Mouse (Mus musculus): ENCODE measurements at regions not wholly inside any gene's neighbourhood (a gene's known extent, or its start where the extent isn't known, plus 50 kb on each side); places are given as distances from the start of the nearest gene placed in this dataset.

DNA sequence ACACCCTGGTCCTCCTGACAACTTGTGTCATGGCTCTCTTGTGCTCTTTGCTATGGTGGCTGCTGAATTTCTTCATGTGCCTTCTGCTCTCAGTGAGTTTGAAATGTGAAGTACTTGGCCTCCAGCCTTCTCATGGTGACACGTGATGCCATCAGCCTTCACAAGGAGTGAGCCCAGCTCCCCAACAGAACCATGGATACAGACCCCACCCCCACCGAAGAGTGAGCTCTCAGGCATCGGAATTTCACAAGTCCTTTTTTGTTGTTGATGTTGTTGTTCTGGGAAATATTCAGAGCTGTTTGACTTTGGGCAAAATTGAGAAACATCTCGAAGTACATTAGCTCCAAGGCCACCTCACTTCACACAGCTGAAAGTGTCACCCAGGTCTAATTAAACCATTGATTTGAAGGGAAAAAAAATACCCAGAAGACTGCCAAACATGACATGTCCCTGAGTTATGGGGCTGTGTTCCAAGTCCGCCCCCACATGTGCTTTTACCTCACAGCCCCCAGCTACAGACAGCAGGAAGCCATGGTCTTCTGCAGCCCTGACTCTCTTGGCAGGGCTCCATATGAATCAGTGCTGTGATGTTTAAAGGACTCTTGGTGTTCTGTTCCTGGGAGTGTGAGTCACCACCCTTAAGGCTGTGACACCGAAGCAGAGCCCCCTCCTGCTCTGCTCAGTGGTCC is 205.2 kb upstream of the A230072I06Rik start:
- DNase-seq (ENCODE audit: low spot score), result no peak

DNA sequence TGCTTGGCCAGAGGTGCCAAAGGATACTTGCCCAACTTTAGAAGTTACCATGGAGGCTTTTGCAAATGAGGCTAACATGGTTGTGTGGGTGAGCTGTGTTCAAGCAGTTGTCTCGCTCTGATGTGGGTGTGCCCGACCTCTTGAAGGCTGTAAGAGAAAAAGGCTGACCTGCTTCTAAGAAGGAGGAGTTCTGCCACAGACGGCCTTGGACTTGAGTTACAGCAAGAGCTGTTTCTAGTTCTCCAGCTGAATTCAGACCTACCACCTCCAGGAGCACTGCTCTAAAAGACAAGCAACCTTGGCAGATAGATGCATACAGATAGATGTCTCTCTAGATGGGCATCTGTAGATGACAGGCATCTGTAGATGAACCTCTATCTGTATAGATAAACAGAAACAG is 202.7 kb upstream of the A230072I06Rik start:
- DNase-seq (ENCODE audit: low spot score), result no peak

- DNase-seq (ENCODE audit: low spot score), result no peak
Measured at GRCm38 (mm10) chr8:12076811-12077375, 201.7 kb upstream of the A230072I06Rik start.

- DNase-seq (ENCODE audit: low spot score), result no peak
Measured at GRCm38 (mm10) chr8:12077896-12078295, 200.7 kb upstream of the A230072I06Rik start.

GRCm38 (mm10) chr8:12078679-12079566 is 199.7 kb upstream of the A230072I06Rik start:
- no peak for DNase-seq (ENCODE audit: low spot score)

- no peak for DNase-seq (ENCODE audit: low spot score)
Measured at GRCm38 (mm10) chr8:12081536-12081935, 197.1 kb upstream of the A230072I06Rik start.

DNA sequence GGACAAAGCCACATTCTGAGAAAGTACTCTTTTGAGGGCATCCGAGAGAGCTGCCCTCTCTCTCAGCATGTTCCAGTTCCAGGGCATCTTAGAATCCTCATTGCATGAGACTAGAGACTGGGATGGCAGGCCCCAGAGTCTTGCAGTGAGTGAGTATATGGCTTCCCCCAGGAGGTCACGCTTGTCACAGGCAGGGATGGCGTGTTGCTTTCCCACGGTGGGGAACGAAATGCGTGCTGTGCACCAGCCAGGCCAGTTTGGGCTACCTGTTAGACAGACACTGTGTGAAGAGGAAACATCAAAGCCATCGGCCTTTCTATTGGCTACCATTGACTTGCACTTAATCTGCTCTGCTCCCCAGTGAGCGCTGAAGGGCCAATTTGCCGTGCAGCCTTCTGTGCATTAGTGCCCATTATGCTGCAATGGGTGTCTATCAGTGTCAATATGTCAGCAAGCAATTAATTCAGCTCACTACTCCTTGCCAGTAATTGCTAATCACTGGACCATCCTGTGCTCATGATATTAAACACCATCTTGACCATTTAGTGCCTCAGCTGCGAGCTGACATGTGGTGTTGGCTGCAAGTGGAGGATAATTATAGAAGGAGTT is 191.3 kb upstream of the A230072I06Rik start:
- no peak for DNase-seq (ENCODE audit: low spot score)

GRCm38 (mm10) chr8:12100145-12100544 is 178.5 kb upstream of the A230072I06Rik start:
- DNase-seq (ENCODE audit: low spot score), result no peak

- no peak for DNase-seq (ENCODE audit: low spot score)
Measured at GRCm38 (mm10) chr8:12103296-12103695, 175.3 kb upstream of the A230072I06Rik start.

DNA sequence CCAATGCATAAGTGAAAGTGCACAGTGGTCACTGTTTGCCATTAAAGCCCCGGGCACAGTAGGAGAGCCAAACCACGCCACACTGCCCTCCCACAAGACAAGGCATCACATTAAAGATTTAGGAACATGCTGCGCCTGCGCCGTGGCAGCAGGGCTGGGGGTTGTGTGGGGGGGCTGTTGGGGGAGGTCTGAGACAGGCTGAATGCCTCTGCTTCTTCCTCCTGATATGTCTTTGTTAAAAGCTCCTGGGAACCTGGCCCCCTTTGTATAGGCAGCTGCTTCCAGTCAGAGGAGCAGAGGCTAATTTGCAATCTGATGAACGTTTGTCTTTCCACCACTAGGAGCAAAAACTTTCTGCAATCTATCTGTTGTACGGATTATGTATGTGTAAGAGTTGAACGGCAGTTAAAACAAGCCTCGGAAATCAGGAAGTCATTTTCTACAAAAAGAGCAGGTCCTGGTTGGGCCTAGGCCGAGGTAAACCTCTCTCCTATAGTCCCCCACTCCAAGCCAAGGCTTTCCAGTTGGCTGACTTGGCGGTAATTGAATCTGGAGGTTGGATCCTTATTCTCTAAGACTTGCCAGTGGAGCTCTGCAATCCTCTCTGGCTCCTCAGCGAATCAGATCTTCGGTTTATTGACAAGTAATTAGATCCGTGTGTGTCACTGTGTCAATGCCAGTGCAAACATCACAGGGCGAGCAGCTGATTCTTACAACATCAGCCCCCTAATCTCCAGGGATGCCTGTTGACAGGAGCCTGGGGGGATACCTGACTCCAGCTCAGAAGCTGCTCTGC is 173.3 kb upstream of the A230072I06Rik start:
- DNase-seq (ENCODE audit: low spot score), result no peak

DNA sequence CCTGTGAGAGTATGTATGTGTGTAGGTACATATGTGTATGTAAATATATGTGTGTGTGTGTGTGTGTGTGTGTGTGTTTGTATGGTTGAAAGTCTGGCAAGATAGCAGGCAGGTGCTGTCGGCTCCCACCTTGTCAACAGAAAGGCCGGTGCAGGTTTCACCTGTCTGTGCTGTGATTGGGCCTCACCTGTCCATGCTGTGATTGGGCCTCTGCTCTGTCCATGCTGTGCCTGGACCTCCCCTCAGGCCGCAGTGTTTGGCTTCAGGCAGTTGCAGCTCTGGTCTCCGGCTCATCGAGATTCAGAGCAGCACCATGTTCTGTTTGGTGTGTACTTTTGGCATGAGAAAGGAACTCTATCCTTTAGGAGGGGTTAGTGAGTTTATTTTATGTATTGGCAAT is 170.0 kb upstream of the A230072I06Rik start:
- DNase-seq (ENCODE audit: low spot score), result no peak

DNA sequence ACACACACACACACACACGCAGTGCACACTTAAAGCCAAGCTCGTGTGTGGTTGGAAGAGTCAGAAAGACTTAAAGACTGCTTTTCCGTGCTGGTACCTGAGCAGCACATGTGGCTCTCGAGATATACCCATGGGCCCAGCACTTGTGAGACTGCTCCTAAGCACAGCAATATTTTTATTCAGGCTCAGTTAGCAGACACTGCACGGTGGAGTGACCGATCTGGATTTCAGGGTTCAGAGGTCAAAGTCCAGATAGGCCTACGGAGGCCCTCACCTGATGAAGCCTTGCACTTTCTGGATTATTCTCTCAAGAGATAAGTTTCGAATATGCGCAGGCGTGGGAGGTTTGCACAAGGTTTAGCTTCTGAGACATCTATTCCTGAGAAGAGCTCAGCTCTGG is 167.0 kb upstream of the A230072I06Rik start:
- DNase-seq (ENCODE audit: low spot score), result no peak

- DNase-seq (ENCODE audit: low spot score), result no peak
Measured at GRCm38 (mm10) chr8:12113023-12113422, 165.6 kb upstream of the A230072I06Rik start.

- no peak for DNase-seq (ENCODE audit: low spot score)
Measured at GRCm38 (mm10) chr8:12126374-12127001, 152.1 kb upstream of the A230072I06Rik start.

DNA sequence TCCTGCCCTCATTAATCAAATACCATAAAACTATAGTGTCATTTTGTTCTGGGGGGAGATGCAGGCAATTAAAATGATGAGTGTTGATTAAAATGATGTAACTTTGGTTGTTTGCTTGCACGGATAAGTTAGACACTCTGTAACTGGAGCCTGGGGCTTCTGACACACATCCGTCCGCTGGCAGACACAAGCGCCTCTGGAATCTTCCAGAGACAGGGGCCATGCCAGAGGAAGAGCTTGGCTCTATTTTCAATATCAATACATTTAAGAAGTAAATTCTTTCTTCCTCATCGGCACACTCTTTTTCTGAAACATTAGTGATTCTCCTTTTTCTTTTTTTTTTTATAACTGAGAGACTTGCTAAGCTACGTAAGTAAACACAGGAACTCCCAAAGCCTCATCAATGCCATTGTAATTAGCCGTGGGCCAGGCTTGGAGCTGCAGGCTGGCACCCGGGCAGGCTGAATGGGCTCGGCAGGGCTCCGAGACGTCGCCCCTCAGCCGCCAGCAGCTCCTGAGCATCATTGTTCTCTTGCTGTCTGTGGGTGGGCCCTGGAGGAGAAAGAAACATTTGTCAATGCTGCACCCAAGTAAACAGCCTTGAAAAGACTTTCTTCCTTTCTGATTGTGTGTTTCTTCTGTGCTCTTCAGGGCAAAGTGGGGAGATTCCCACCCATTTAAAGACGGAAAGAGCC is 151.4 kb upstream of the A230072I06Rik start:
- no peak for DNase-seq (ENCODE audit: low spot score)

GRCm38 (mm10) chr8:12127801-12128490 is 150.7 kb upstream of the A230072I06Rik start:
- DNase-seq (ENCODE audit: low spot score), result no peak

- no peak for DNase-seq (ENCODE audit: low spot score)
Measured at GRCm38 (mm10) chr8:12130591-12130990, 148.0 kb upstream of the A230072I06Rik start.

- no peak for DNase-seq (ENCODE audit: low spot score)
Measured at GRCm38 (mm10) chr8:12134200-12134599, 144.4 kb upstream of the A230072I06Rik start.

DNA sequence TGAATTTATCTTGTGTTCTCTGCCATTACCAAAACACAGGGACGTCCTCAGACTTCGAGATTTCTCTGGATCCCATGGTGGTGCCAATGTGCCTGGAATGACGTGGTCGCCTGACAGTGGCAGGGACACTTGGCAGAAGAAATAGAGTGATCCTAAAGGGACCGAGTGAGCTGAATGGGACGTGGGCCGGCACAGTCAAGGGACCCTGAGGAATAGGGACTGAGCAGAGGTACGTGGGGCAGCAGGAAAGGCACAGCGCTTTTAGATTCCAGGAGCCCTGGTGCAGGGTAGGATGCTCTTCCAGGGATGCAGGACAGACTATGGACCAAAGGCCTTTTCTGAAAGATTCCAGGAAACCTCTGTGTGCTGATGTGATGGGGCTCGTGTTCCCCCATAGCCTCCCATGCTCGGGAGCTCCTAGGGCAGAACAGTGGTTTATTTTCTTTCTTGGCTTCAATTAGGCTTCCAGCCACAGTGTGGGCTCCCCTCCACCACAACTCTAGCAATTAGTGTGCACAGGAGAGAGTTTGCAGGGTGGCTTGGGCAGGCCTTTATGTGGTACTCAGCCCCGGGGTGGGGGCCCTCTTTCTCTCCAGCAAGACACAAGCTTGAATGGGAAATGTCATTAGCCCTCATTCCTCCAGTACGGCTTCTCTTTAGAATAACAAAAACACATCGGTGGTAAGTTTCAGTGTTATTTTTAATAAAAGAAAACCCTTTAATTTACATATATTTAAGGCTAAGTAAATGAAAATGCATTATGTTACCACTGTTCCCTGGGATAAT is 143.0 kb upstream of the A230072I06Rik start:
- no peak for DNase-seq (ENCODE audit: low spot score)
